Mouse (Mus musculus) G1E (cell line): ENCODE results near the gene Card19. TPM values are rescaled to one million over a fixed set of nuclear protein-coding genes. Genes with fewer than 3 reads are reported as not detected.
A peak's percentile ranks its signal among the peaks of the same experiment; 100 is the strongest.

Source experiments
- ATAC-seq: 2 replicates; pipeline ENCODE4 v1.8.0; 2016; ENCODE audit warnings: mild to moderate bottlenecking; ENCODE audit not compliant: insufficient number of reproducible peaks, poor library complexity, low FRiP score, severe bottlenecking; ENCODE audit errors: extremely low read depth
- DNase-seq: peaks from one replicate; pipeline ENCODE4 v3.0.0; 2012; ENCODE audit warnings: low spot score
- H3K27me3 ChIP-seq: 2 replicates; pipeline ENCODE4 v1.6.1; 2012; ENCODE audit warnings: mild to moderate bottlenecking, low read length, inconsistent platforms; ENCODE audit not compliant: insufficient read depth
- H3K36me3 ChIP-seq: replicated peaks from 2 replicates; pipeline ENCODE3; 2012; ENCODE audit warnings: mild to moderate bottlenecking, inconsistent platforms
- H3K4me1 ChIP-seq: 2 replicates; pipeline ENCODE4 v1.6.1; 2012; ENCODE audit warnings: low read depth, low read length, inconsistent platforms, mixed read lengths; ENCODE audit not compliant: insufficient read depth
- H3K4me3 ChIP-seq: 2 replicates; pipeline ENCODE4 v1.5.1; 2012; ENCODE audit warnings: low read depth, mild to moderate bottlenecking, inconsistent platforms, low read length, moderate library complexity, mixed read lengths
- H3K9me3 ChIP-seq: replicated peaks from 2 replicates; pipeline ENCODE4 v1.6.1; 2012; ENCODE audit warnings: inconsistent platforms
- CTCF ChIP-seq: IDR thresholded peaks from 2 replicates; pipeline ENCODE4 v1.5.1; 2012; ENCODE audit warnings: low read depth, low read length, inconsistent platforms, mixed read lengths
- GATA1 ChIP-seq: IDR thresholded peaks from 2 replicates; pipeline ENCODE4 v1.6.1; 2012; ENCODE audit warnings: borderline replicate concordance, low read length, inconsistent platforms, mixed read lengths
- GATA2 ChIP-seq: IDR thresholded peaks from 2 replicates; pipeline ENCODE4 v1.6.1; 2012; ENCODE audit warnings: low read depth, low read length, inconsistent platforms, borderline replicate concordance
- POLR2AphosphoS5 ChIP-seq: IDR thresholded peaks from 2 replicates; pipeline ENCODE4 v1.6.1; 2012; ENCODE audit warnings: low read depth, low read length, inconsistent platforms; ENCODE audit not compliant: insufficient replicate concordance
- TAL1 ChIP-seq: conservative IDR thresholded peaks from 2 replicates; pipeline ENCODE4 v1.6.1; 2012; ENCODE audit warnings: low read depth, low read length, inconsistent platforms, mixed read lengths
- polyA plus RNA-seq: library from polyadenylated mRNA; stranded (reverse); fragments of >175 nt; gene quantifications from 2 replicates; pipeline ENCODE4 v1.2.3, GENCODE M21; 2012
- total RNA-seq, 2 experiments: library from RNA; stranded (forward) in 1 of 2; stranded (reverse) in 1 of 2; fragments of 200-1000 nt in 1 of 2; fragments of >200 nt in 1 of 2; fragmentation: Nextera tagmentation in 1 of 2; gene quantifications; 2 replicates each; pipeline ENCODE4 v1.2.3; 2014 to 2017

Card19 gene
- total and polyA plus RNA-seq, 3 experiments: 8.4 to 15.8 (median 12.2) TPM

DNA sequence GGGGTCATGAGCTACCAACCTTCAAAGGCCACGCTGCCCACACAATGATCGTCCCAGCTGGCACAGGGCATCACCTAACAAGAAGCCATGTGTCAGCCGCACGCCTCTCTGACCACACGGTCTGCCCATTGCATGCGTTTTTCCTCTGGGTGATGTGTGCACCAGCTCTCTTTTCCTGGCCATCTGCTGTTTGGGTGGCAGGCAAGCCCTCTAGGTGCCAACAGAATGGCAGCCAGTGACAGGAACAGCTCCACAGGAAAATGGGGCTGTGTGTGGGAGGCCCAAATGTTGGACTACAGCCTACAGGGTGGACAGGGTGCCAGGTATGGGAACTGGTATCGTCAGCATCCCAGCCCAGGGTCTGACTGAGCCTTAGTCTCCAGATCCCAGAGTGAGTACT is 43.5 kb downstream of the Card19 start:
- no peak for DNase-seq
- H3K4me1 ChIP-seq: no peaks in the 10 kb centered on the region
- ATAC-seq: no peak
- H3K9me3 ChIP-seq: no peaks in the 10 kb centered on the region
- H3K36me3 ChIP-seq: no peaks in the 10 kb centered on the region
- H3K4me3 ChIP-seq: no peak overlapping the region
- TF ChIP-seq POLR2AphosphoS5: no peak
- no peak for TF ChIP-seq CTCF
- no peak for TF ChIP-seq GATA1
- TF ChIP-seq GATA2: no peak
- no peak for TF ChIP-seq TAL1
- H3K27me3 ChIP-seq: peaks cover 19% of the 10 kb centered on the region; the same call in 1 of the 2 replicates

DNA sequence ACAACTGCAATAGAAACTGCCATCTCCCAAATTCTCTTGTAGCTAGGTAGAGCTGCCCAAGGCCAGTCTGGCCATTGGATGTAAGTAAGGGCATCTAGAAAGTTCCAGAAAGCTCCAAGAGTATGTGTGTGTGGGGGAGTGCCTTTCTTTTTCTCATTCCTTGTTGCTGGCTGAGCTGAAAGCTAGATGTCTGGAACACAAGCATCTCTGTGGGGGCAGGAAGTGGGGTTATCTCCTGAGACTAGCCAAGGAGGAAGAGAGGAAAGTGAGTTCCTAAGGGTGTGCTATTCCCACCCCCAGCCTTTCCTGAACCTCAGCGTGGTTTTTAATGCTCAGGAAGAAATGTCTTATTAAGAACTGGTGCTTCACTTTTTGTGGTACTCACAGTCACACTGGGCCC is 44.1 kb downstream of the Card19 start:
- H3K4me3 ChIP-seq: no peak overlapping the region
- TF ChIP-seq CTCF: no peak
- TF ChIP-seq TAL1: no peak
- no peak for TF ChIP-seq GATA1
- TF ChIP-seq POLR2AphosphoS5: no peak
- no peak for TF ChIP-seq GATA2
- H3K4me1 ChIP-seq: no peaks in the 10 kb centered on the region
- H3K27me3 ChIP-seq: peaks cover 21% of the 10 kb centered on the region; the same call in 1 of the 2 replicates
- no peaks in the 10 kb centered on the region for H3K9me3 ChIP-seq
- H3K36me3 ChIP-seq: no peaks in the 10 kb centered on the region
- ATAC-seq: no peak
- DNase-seq: no peak

DNA sequence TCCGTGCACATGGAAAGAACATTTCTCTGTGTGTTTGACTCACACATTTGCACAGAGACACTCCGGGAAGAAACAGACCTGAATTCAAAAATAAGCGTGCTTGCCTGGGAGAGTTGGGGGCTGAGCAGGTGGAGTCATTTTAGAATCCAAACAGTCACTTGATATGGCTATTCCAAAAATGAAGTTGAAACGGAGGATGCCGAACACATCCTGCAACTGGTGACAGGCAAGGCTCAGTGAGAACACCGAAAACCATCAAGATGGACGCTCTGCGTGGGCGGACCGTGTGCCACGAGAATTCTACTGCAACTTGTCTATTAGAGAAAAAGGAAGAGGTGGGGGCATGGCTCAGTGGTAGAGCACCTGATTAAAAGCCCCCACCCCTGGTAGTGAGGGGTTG is 45.2 kb downstream of the Card19 start:
- no peaks in the 10 kb centered on the region for H3K4me1 ChIP-seq
- no peak for TF ChIP-seq TAL1
- no peak for TF ChIP-seq GATA2
- no peak for TF ChIP-seq CTCF
- no peak for TF ChIP-seq POLR2AphosphoS5
- no peak for TF ChIP-seq GATA1
- no peak overlapping the region for H3K4me3 ChIP-seq
- ATAC-seq (no peak), DNase-seq (no peak)
- peaks cover 23% of the 10 kb centered on the region; the same call in 1 of the 2 replicates for H3K27me3 ChIP-seq
- H3K9me3 ChIP-seq: no peaks in the 10 kb centered on the region
- H3K36me3 ChIP-seq: no peaks in the 10 kb centered on the region

DNA sequence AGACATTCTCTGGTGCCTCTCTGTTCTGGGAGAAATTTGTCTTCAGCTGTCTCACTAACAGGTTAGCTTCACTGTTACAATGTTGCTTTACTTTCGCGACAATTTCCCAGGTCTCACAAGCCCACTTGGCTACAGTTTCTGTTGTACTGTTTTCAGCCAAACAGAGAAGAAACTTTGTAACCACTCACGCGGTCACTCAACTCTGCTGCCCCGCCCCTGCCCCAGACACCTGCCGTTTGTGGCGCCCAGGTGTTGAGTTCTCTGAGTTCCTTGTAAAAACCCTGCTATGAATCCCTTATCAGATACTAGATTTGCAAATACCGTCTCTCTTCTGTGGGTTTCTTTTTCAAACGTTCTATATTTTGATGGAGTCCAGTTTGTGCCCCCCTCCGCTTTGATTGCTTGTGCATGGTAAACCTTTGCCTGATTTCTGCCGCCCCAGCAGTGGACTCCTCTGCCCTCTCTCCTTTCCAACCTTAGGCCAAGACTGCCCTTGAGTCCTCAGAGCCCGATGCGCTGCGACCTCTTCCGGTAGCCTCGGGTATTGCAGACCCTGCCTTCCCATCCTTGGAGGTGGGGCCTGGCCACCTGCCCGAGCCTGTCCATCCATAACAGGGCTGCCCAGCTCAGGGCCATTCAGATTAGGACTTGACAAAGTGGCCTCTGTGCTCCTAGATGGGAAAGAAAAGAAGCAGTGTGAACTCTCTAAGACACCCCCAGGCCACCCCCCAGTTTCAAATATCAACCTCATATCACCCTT is 46.2 kb downstream of the Card19 start:
- H3K4me3 ChIP-seq: no peak overlapping the region
- peaks cover 21% of the 10 kb centered on the region; the same call in 1 of the 2 replicates for H3K27me3 ChIP-seq
- H3K9me3 ChIP-seq: no peaks in the 10 kb centered on the region
- no peak for TF ChIP-seq GATA1
- peak; percentile 81 for TF ChIP-seq CTCF
- H3K36me3 ChIP-seq: no peaks in the 10 kb centered on the region
- H3K4me1 ChIP-seq: no peaks in the 10 kb centered on the region
- ATAC-seq: 0 out of 2 replicates have a peak, but pooled peaks have one; percentile 15
- peak; percentile 31 for DNase-seq

DNA sequence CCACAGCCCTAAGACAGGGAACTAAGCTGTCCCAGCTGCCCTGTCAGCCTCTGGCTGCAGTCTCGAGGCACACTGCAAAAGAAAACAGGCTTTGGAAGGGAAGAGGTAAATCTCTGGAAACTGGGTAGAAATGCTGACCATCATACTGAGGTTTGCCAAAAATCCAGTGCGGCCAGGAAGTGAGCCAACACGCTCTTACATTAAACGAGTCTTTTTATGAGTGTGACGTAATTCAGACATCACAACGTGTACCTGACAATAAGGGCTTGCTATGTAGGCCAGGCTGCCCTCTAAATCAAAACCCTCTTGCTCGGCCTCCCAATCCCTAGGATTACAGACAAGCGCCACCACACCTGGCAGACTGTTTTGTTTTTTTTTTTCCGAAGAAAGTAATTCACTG is 48.8 kb downstream of the Card19 start:
- no peak for DNase-seq
- ATAC-seq: no peak
- Histone ChIP-seq H3K4me1 (no peaks in the 10 kb centered on the region), H3K36me3 (no peaks in the 10 kb centered on the region), H3K4me3 (no peak overlapping the region), H3K9me3 (no peaks in the 10 kb centered on the region), H3K27me3 (peaks cover 15% of the 10 kb centered on the region; the same call in 1 of the 2 replicates)
- no peak for TF ChIP-seq GATA1
- no peak for TF ChIP-seq POLR2AphosphoS5
- no peak for TF ChIP-seq CTCF

DNA sequence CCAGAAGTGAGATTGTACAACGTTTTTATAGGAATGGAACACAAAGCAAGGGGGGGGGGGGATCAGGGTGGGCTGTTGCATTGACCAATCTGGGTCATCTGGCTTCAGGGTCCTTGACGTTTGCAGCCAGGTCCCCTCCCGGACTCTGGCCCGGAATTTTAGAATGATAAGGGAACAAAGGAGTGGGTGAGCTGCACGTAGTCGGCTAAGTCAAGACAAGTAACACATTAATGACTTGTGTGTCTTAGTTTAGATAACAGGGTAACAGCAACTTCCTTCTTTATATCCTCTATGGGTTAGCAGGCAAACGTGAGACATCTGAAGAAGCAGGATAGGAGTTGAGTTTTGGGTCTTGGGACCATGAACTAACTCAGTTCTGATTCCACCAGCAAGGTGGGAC is 52.2 kb downstream of the Card19 start:
- ATAC-seq (no peak), DNase-seq (no peak)
- H3K4me1 ChIP-seq: no peaks in the 10 kb centered on the region
- no peak for TF ChIP-seq GATA2
- no peak for TF ChIP-seq CTCF
- TF ChIP-seq TAL1: no peak
- no peak for TF ChIP-seq GATA1
- TF ChIP-seq POLR2AphosphoS5: no peak
- no peaks in the 10 kb centered on the region for H3K36me3 ChIP-seq
- no peak overlapping the region for H3K4me3 ChIP-seq
- H3K27me3 ChIP-seq: peaks cover 10% of the 10 kb centered on the region; the same call in 1 of the 2 replicates
- H3K9me3 ChIP-seq: no peaks in the 10 kb centered on the region
